ENCODE assay signal across 8 mouse cellular contexts in the genomic region with DNA sequence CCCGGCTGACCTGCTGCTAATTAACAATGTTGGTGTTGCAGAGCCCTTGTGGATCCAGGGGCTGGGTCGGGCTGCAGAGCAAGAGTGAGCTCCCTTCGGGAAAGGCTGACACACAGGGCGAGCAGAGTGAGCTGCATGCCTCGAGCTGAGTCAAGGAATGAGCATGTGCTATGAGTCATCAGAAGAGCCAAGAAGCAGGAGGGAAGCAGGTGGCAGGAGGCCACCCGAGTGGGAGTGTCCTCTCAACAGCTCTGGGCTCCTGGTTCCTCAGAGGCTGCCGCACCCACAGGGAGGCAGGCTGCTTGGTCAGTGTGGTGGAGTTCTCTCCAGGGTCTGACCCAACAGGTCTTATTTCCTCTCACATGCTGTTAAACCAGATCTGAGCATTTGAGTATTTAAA.
DNase-seq lines count a peak whose midpoint lies in the region; ATAC-seq and TF ChIP-seq lines count a peak whose summit lies in the region.

No protein-coding gene starts in this region.

- intact Hi-C loops in left cerebral cortex, adult 2 months (cut with DNase I) = loop anchor here (5.0 kb wide), 2 partner anchors 103 to 132 kb away; no protein-coding TSS in a partner anchor

- no peaks in the 10 kb centered on the region for H3K36me3 ChIP-seq in heart, embryonic 14.5 days (ENCODE audit: control insufficient read depth, insufficient read depth, low read length)
- H3K36me3 ChIP-seq in stomach, embryonic 15.5 days = no peaks in the 10 kb centered on the region

- H3K27me3 ChIP-seq in heart, embryonic 14.5 days (ENCODE audit: control insufficient read depth, insufficient read depth, low read length) = 0 out of 2 replicates have a peak, but pooled peaks cover 3% of the 10 kb centered on the region
- H3K27me3 ChIP-seq in stomach, embryonic 15.5 days (replicated peaks) = no peaks in the 10 kb centered on the region

- peaks cover 21 to 31% of the 10 kb centered on the region in 2 experiments for H3K4me1 ChIP-seq in heart, embryonic 14.5 days (ENCODE audit: control insufficient read depth in 2 of 2, insufficient read depth in 2 of 2, low read length in 2 of 2)
- H3K4me1 ChIP-seq in stomach, embryonic 15.5 days = peaks cover 3% of the 10 kb centered on the region; the same call in 1 of the 2 replicates

- H3K9me3 ChIP-seq in heart, embryonic 14.5 days (ENCODE audit: control insufficient read depth, low read length) = no peaks in the 10 kb centered on the region
- no peaks in the 10 kb centered on the region for H3K9me3 ChIP-seq in stomach, embryonic 15.5 days

- peak; percentile 72 for ATAC-seq in heart, embryonic 14.5 days (ENCODE audit: insufficient number of reproducible peaks, insufficient read depth, low FRiP score, low read depth)
- ATAC-seq in stomach, embryonic 15.5 days (ENCODE audit: insufficient read depth, low FRiP score, low read depth) = peak; percentile 89
- ATAC-seq in megakaryocyte, adult 5-6 weeks (ENCODE audit: poor library complexity, severe bottlenecking) = no peak

- no peak for TF ChIP-seq CTCF in left cerebral cortex, adult 2 months (IDR thresholded peaks at IDR 0.05)

- H3K4me2 ChIP-seq in heart, embryonic 14.5 days (ENCODE audit: low read length) = no peak overlapping the region
- H3K4me2 ChIP-seq in stomach, embryonic 15.5 days = no peak overlapping the region

- peak; percentile 94 for DNase-seq in 3T3-L1 (ENCODE audit: low read depth, low spot score)
- peak; percentile 89 for DNase-seq in MN1 (ENCODE audit: low spot score)
- peak; percentile 61 to 64 for DNase-seq in cerebellum, postnatal 36 days
- peak; percentile 73 to 78 for DNase-seq in left cerebral cortex, adult 2 months (ENCODE audit: extremely low spot score in 1 of 2, low spot score in 2 of 2)
- DNase-seq in thymus, postnatal 4 days = no peak

- no peak overlapping the region for H3K27ac ChIP-seq in heart, embryonic 14.5 days (replicated peaks in 1 of 2; ENCODE audit: control insufficient read depth in 1 of 2, insufficient read depth in 1 of 2, low read depth in 2 of 2, low read length in 2 of 2)
- H3K27ac ChIP-seq in left cerebral cortex, adult 2 months = peak overlapping the region; percentile 65
- no peak overlapping the region for H3K27ac ChIP-seq in stomach, embryonic 15.5 days

- no peak overlapping the region for H3K9ac ChIP-seq in heart, embryonic 14.5 days (ENCODE audit: low read length)
- H3K9ac ChIP-seq in stomach, embryonic 15.5 days = no peak overlapping the region

- no peak overlapping the region for H3K4me3 ChIP-seq in heart, embryonic 14.5 days (ENCODE audit: control insufficient read depth in 1 of 2, insufficient read depth in 1 of 2, low read depth in 1 of 2, low read length in 2 of 2)
- H3K4me3 ChIP-seq in left cerebral cortex, adult 2 months = no peak overlapping the region
- no peak overlapping the region for H3K4me3 ChIP-seq in stomach, embryonic 15.5 days (replicated peaks)

- 11% methylated on average over 7 of the region's 7 CpGs for WGBS in heart, embryonic 14.5 days
- WGBS in stomach, embryonic 15.5 days = 24% methylated on average over 7 of the region's 7 CpGs
